Mouse (Mus musculus) heart, adult 2 months (tissue): ENCODE measurements around the gene St7l. TPM values are rescaled to one million over a fixed set of nuclear protein-coding genes. Genes with fewer than 3 reads are reported as not detected.
A peak's percentile ranks its signal among the peaks of the same experiment; 100 is the strongest.

Source experiments
- DNase-seq, 2 experiments: peaks; one replicate each; pipeline ENCODE4 v3.0.0; 2021
- H3K27ac ChIP-seq: fragments of 200-600 bp; 2 replicates; pipeline ENCODE4 v1.8.1; 2022
- H3K27me3 ChIP-seq: fragments of 200-500 bp; 2 replicates; pipeline ENCODE4 v1.6.1; 2012; ENCODE audit warnings: mild to moderate bottlenecking, low read length, inconsistent platforms, mixed read lengths; ENCODE audit not compliant: control insufficient read depth, insufficient read depth
- H3K36me3 ChIP-seq: fragments of 200-500 bp; 2 replicates; pipeline ENCODE4 v1.6.1; 2012; ENCODE audit warnings: low read length, inconsistent platforms; ENCODE audit not compliant: control insufficient read depth, insufficient read depth
- H3K4me1 ChIP-seq: fragments of 200-500 bp; 2 replicates; pipeline ENCODE4 v1.6.1; 2011; ENCODE audit warnings: low read length; ENCODE audit not compliant: control insufficient read depth, insufficient read depth
- H3K4me3 ChIP-seq: fragments of 200-600 bp; 2 replicates; pipeline ENCODE4 v1.8.1; 2022
- H3K79me2 ChIP-seq: fragments of 200-500 bp; replicated peaks from 2 replicates; pipeline ENCODE4 v1.6.1; 2012; ENCODE audit warnings: mild to moderate bottlenecking, inconsistent platforms, low read length, moderate library complexity, mixed read lengths; ENCODE audit not compliant: control insufficient read depth, insufficient read depth
- H3K9ac ChIP-seq: fragments of 200-500 bp; 2 replicates; pipeline ENCODE4 v1.6.1; 2012; ENCODE audit warnings: low read depth, mild to moderate bottlenecking, control low read depth, inconsistent platforms, low read length, mixed read lengths
- CTCF ChIP-seq: fragments of 200-600 bp; IDR thresholded peaks from 2 replicates; pipeline ENCODE4 v1.8.1; 2022; ENCODE audit warnings: antibody characterized with exemption, mild to moderate bottlenecking, moderate library complexity
- EP300 ChIP-seq: fragments of 200-500 bp; IDR thresholded peaks from 2 replicates; pipeline ENCODE4 v1.6.1; 2011; ENCODE audit warnings: low read depth, low read length, control low read depth; ENCODE audit not compliant: insufficient read depth
- POLR2A ChIP-seq: fragments of 200-500 bp; IDR thresholded peaks from 2 replicates; pipeline ENCODE4 v1.6.1; 2011; ENCODE audit warnings: mild to moderate bottlenecking, low read depth, low read length, control low read depth; ENCODE audit not compliant: insufficient read depth
- WGBS: fragments of 180-500 bp; shearing (Covaris S2); methylation state at CpG from one replicate; pipeline ENCODE4 v1.1.7; 2018; 5-methylcytosine and 5-hydroxymethylcytosine counted together
- intact Hi-C: fragments of 180-260 bp; cut with DNase I; formaldehyde crosslinking; loops from one replicate; pipeline ENCODE4 v1.15.1; 2025
- polyA plus RNA-seq: library from polyadenylated mRNA; depleted of rRNA; stranded (reverse); fragments of >200 nt; gene quantifications from 2 replicates; pipeline ENCODE4 v1.2.3, GENCODE M21; 2012
- total RNA-seq, 2 experiments: library from RNA; stranded (reverse); gene quantifications; 2 replicates each; pipeline ENCODE4 v1.2.3; 2021

Gene St7l
- total and polyA plus RNA-seq, 3 experiments: 3.7 to 19.3 (median 16.7) TPM

DNA sequence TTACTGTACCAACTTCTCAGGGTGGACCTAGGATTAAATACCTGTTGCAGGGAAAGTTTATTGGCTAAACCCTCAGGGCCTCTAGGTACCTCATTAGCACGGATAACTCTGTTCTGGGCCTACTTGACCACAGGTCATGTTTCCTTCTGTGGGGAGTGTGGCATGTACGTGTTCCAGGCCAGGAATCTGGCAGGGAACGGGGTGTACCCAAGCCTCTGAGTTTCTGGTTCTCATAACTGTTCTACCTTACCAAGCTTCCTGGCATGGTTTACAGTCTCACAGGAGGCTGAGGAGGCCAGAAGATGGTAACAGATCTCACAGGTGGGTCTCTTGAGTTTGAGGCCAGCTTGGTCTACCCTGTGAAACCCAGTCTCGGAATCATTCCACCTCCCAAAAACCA is 17.2 kb upstream of the St7l start:
- WGBS: 64% methylated on average over 4 of the region's 4 CpGs

DNA sequence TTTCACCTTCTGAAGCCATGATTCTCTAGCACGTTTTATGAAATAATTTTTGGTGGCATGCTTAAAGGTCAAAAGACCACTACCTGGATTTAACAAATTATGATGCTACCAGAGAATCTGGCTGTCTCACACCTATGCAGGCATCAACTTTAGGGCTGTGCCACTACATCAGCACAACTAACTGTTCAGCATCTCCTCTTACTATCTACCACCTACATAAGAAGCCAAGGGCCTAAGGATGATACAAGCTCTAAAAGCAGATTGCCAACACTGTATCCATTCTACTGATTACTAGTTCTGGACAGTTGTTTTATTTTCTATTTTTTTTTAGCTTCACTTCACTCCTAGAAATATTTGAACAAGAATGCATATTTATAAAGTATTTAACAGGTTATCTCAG is 9.3 kb upstream of the St7l start:
- intact Hi-C loops: no loop called here
- WGBS: 68% methylated on average over 1 of the region's 1 CpGs

More for the DNA sequence above, 17.2 kb upstream of the St7l start:
- H3K79me2 ChIP-seq: peaks cover 5% of the 10 kb centered on the region
- H3K4me3 ChIP-seq: no peak overlapping the region
- DNase-seq: peak in 1 of 2 experiments; percentile 4
- TF ChIP-seq EP300 (no peak), POLR2A (no peak), CTCF (no peak)
- H3K4me1 ChIP-seq: 0 out of 2 replicates have a peak, but pooled peaks cover 1% of the 10 kb centered on the region
- H3K27me3 ChIP-seq: no peaks in the 10 kb centered on the region
- no peaks in the 10 kb centered on the region for H3K36me3 ChIP-seq
- no peak overlapping the region for H3K27ac ChIP-seq
- H3K9ac ChIP-seq: no peak overlapping the region
- intact Hi-C loops: no loop called here

DNA sequence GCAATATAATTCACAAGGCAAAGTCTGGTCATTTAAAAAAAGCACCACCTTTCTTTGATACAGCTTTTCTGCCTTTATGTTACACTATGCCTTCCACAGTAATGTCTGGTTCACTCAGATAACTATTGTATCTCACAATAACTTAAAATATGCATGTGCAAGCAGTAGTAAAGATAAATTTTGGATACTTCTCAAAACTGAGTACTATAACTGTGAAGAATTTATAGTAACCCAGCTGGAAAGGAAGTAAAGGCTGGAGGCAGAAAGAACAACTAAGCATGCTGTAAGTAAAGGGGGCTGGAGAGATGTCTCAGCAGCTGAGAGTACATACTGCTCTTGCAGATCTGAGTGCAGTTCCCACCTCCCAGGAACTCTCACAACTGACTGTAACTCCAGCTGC is 8.9 kb upstream of the St7l start:
- H3K4me3 ChIP-seq: no peak overlapping the region
- TF ChIP-seq EP300: no peak
- TF ChIP-seq POLR2A: no peak
- TF ChIP-seq CTCF: no peak
- no peaks in the 10 kb centered on the region for H3K27me3 ChIP-seq
- H3K27ac ChIP-seq: no peak overlapping the region
- no peak for DNase-seq
- intact Hi-C loops: no loop called here
- no peak overlapping the region for H3K9ac ChIP-seq
- H3K79me2 ChIP-seq: peaks cover 5% of the 10 kb centered on the region
- peaks cover 7% of the 10 kb centered on the region for H3K4me1 ChIP-seq
- H3K36me3 ChIP-seq: peaks cover 27% of the 10 kb centered on the region

More for the DNA sequence above, 9.3 kb upstream of the St7l start:
- DNase-seq: no peak
- peaks cover 24% of the 10 kb centered on the region for H3K36me3 ChIP-seq
- no peaks in the 10 kb centered on the region for H3K27me3 ChIP-seq
- TF ChIP-seq POLR2A (no peak), CTCF (no peak), EP300 (no peak)
- H3K79me2 ChIP-seq: peaks cover 5% of the 10 kb centered on the region
- no peak overlapping the region for H3K27ac ChIP-seq
- H3K4me3 ChIP-seq: no peak overlapping the region
- H3K4me1 ChIP-seq: peaks cover 7% of the 10 kb centered on the region
- no peak overlapping the region for H3K9ac ChIP-seq

DNA sequence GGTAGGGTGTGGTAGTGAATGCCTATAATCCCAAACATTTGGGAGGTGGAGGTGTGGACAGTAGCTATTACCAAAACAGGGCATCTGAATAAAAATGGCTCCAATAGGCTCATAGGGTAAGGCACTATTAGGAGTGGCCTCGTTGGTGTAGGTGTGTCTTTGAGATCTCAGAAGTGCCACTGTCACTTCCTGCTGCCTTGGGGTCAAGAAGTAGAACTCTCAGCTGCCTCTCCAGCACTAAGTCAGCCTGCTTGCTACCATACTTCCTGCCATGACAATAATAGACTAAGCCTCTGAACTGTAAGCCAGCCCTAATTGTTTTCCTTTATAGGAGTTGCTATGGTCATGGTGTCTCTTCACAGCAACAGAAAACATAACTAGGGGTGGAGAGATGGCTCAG is 7.7 kb upstream of the St7l start:
- WGBS: 34% methylated on average over 1 of the region's 1 CpGs
- Histone ChIP-seq H3K9ac (no peak overlapping the region), H3K27ac (no peak overlapping the region), H3K27me3 (no peaks in the 10 kb centered on the region), H3K36me3 (peaks cover 34% of the 10 kb centered on the region), H3K4me3 (no peak overlapping the region), H3K79me2 (peaks cover 5% of the 10 kb centered on the region), H3K4me1 (peaks cover 9% of the 10 kb centered on the region)
- no peak for TF ChIP-seq CTCF
- no peak for TF ChIP-seq POLR2A
- no peak for TF ChIP-seq EP300
- intact Hi-C loops: no loop called here
- no peak for DNase-seq

DNA sequence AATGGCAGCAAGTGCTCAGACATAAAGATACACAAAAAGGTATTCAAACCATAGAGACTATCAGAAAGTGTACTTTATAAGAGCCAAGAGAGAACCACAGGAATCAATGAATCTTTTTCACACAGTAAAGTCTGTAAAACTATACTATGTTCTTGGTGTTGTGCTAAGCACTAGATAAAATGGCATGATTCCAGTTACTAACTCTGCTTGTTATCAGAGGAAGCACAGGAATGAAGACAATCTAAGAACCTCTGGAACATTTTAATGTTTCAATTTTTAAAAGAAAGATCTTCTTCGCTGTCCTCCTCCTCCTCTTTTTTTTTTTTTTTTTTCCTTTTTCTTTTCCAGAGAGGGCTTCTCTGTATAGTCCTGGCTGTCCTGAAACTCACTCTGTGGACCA is 5.2 kb upstream of the St7l start:
- intact Hi-C loops: no loop called here

DNA sequence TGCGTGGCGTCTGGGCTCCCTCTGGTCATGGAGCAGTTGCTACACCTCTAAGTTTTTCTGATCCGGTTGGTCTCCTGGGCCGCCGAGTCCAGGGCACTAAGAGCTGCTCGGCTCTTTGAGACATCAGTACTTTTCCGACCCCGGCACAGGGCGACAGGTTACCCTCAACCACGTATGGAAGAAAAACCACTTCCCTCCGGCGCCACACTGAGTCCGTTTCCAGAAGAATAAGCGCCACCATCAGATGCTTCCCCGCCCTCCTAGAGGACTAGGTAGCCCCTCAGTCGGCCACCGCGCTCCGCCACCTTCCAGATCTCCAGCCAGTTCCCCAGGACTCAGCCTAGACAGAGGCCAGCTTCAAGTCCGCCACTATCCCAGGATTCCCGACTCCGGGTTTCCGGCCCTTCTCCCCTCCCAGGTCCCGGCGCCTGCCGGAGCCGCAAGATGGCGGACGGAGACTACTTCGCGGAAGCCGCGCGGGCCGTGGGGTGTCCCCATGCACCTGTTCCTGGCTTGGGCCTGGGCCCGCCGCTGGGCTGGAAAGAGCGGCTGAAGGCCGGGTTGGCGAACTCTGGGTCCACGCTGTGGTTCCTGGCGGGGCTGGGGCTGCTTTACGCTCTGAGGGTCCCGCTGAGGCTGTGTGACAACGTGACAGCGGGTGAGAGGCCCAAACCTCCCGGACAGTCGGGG is 991 bp downstream of the St7l start:
- H3K36me3 ChIP-seq: peaks cover 32% of the 10 kb centered on the region
- H3K27ac ChIP-seq: peak overlapping the region; percentile 97
- peaks cover 5% of the 10 kb centered on the region for H3K79me2 ChIP-seq
- H3K4me1 ChIP-seq: peaks cover 4% of the 10 kb centered on the region
- DNase-seq: peak; percentile 93 to 94
- intact Hi-C loops: loop anchor here (1.0 to 5.0 kb wide), 5 partner anchors 46 to 193 kb away; partner anchors contain the start of genes Fam19a3, Mov10, Ppm1j and Rhoc
- under 1% methylated on average over 48 of the region's 48 CpGs for WGBS
- H3K4me3 ChIP-seq: peak overlapping the region; percentile 100
- TF ChIP-seq POLR2A (peak; percentile 79), EP300 (no peak), CTCF (no peak)
- H3K9ac ChIP-seq: peak overlapping the region; percentile 99
- H3K27me3 ChIP-seq: no peaks in the 10 kb centered on the region

More for the DNA sequence above, 5.2 kb upstream of the St7l start:
- H3K4me3 ChIP-seq: no peak overlapping the region
- WGBS: 47% methylated on average over 1 of the region's 1 CpGs
- TF ChIP-seq EP300 (no peak), POLR2A (no peak)
- no peak overlapping the region for H3K9ac ChIP-seq
- no peak overlapping the region for H3K27ac ChIP-seq
- peaks cover 6% of the 10 kb centered on the region for H3K79me2 ChIP-seq
- H3K4me1 ChIP-seq: peaks cover 9% of the 10 kb centered on the region
- no peaks in the 10 kb centered on the region for H3K27me3 ChIP-seq
- H3K36me3 ChIP-seq: peaks cover 49% of the 10 kb centered on the region
- no peak for DNase-seq
